Mouse (Mus musculus) olfactory bulb, adult 2 months (tissue): ENCODE data around the gene Kcnj6. TPM values are rescaled to one million over a fixed set of nuclear protein-coding genes. Genes with fewer than 3 reads are reported as not detected.
A peak's percentile ranks its signal among the peaks of the same experiment; 100 is the strongest.

ENCODE experiments used
- H3K27ac ChIP-seq: fragments of 200-500 bp; 2 replicates; pipeline ENCODE4 v1.5.1; 2012; ENCODE audit warnings: low read depth, low read length; ENCODE audit not compliant: insufficient read depth
- H3K4me1 ChIP-seq: fragments of 200-500 bp; 2 replicates; pipeline ENCODE4 v1.6.1; 2012; ENCODE audit warnings: low read length; ENCODE audit not compliant: control insufficient read depth, insufficient read depth
- H3K4me3 ChIP-seq: fragments of 200-500 bp; 2 replicates; pipeline ENCODE4 v1.5.1; 2012; ENCODE audit warnings: mild to moderate bottlenecking, low read depth, low read length, moderate library complexity; ENCODE audit not compliant: insufficient read depth
- CTCF ChIP-seq: fragments of 200-500 bp; IDR thresholded peaks from 2 replicates; pipeline ENCODE4 v1.5.1; 2012; ENCODE audit warnings: low read depth, mild to moderate bottlenecking, low read length, moderate library complexity; ENCODE audit not compliant: insufficient read depth
- POLR2A ChIP-seq: fragments of 200-500 bp; IDR thresholded peaks from 2 replicates; pipeline ENCODE4 v1.6.1; 2012; ENCODE audit warnings: mild to moderate bottlenecking, low read depth, low read length, moderate library complexity; ENCODE audit not compliant: insufficient read depth
- WGBS: fragments of 180-500 bp; shearing (Covaris S2); methylation state at CpG from one replicate; pipeline ENCODE4 v1.1.7; 2018; 5-methylcytosine and 5-hydroxymethylcytosine counted together
- polyA plus RNA-seq: library from polyadenylated mRNA; stranded (reverse); fragments of >200 nt; gene quantifications from 2 replicates; pipeline ENCODE4 v1.2.4, GENCODE M21; 2012; ENCODE audit warnings: low replicate concordance; ENCODE audit not compliant: missing spikeins, insufficient read depth, insufficient read length

The Kcnj6 gene
- polyA plus RNA-seq, 1 experiment, result not detected

DNA sequence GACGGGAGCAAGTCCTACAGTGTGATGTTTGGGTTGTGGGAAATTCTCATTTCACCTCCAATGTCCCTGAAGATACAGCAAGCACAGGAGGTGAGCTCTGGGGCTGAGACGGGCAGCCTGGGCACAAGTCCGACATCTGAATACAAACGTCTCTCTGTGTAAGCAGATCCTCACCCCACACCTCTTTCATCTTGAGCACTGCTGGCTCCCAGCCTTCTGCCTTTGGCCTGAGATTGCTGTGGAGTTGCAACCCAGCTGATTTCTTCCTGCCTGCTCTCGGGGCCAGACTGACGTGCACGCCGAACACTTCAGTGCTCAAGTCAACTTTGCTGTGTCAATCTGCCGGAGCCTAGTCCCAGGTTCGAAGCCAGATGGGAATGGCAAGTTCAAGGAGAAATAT is 244.7 kb downstream of the Kcnj6 start:
- WGBS, result 62% methylated on average over 10 of the region's 10 CpGs
- no peak overlapping the region for H3K27ac ChIP-seq
- H3K4me1 ChIP-seq, result peaks cover 12% of the 10 kb centered on the region

GRCm38 (mm10) chr16:94745016-94745415 is 252.5 kb downstream of the Kcnj6 start:
- H3K27ac ChIP-seq, result no peak overlapping the region
- 60% methylated on average over 9 of the region's 9 CpGs for WGBS
- TF ChIP-seq POLR2A (no peak), CTCF (no peak)

More for the DNA sequence above, 244.7 kb downstream of the Kcnj6 start:
- no peak for TF ChIP-seq CTCF
- TF ChIP-seq POLR2A, result no peak
- H3K4me3 ChIP-seq, result no peak overlapping the region

DNA sequence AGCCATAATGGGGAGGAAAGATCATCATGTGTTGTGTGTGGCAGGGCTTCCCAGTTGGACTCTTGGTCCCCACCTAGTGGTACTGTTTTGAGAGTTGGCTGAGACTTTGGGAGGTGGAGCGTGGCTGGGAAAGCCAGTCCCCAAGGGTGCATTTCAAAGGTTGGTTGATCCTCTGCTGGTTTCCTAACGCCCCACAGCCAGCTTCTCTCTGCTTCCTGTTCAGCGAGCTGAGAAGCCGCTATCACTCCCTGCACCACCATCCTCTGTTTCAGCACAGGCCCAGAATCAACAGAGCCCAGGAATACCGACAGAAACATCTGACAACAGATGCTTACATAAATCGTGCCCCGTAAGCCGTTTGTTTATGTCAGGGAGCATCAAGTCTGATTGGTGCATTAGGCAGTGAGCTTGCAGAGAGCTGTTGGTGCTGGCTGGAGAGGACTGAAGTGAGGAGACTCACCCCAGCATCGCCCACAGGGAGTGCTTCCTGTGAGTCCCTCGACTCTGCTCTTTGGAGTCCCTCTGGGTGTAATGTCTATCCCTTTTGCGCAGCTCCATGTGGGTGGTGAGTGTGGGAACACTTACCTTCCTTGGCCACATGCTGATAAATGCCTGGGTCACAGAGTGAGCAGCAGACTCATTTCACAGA is 253.5 kb downstream of the Kcnj6 start:
- WGBS, result 6% methylated on average over 11 of the region's 11 CpGs
- TF ChIP-seq POLR2A (no peak), CTCF (no peak)
- H3K4me1 ChIP-seq, result peaks cover 8% of the 10 kb centered on the region
- peak overlapping the region; percentile 23; the same call in 1 of the 2 replicates for H3K27ac ChIP-seq
- peak overlapping the region; percentile 30 for H3K4me3 ChIP-seq

More at GRCm38 (mm10) chr16:94745016-94745415, 252.5 kb downstream of the Kcnj6 start:
- H3K4me3 ChIP-seq, result no peak overlapping the region
- peaks cover 8% of the 10 kb centered on the region for H3K4me1 ChIP-seq

DNA sequence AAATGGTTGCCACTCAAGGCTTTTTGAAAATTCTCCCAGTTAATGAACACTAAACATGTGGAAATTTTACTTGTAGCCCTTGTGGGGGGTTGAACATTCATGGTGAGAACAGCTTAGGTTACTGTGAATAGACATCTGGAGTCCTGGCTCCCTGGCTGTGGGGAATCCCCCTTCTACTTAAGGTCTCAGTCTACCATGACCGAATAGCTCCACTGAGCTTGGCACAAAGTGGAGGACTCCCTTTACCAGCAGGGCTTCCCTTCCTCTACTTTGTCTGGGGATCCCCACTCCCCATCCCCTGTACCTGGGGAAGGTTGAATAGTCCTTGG is 260.2 kb downstream of the Kcnj6 start:
- TF ChIP-seq POLR2A, result no peak
- no peak for TF ChIP-seq CTCF
- H3K27ac ChIP-seq, result no peak overlapping the region
- 59% methylated on average over 1 of the region's 1 CpGs for WGBS
- H3K4me1 ChIP-seq, result no peaks in the 10 kb centered on the region
- H3K4me3 ChIP-seq, result no peak overlapping the region

DNA sequence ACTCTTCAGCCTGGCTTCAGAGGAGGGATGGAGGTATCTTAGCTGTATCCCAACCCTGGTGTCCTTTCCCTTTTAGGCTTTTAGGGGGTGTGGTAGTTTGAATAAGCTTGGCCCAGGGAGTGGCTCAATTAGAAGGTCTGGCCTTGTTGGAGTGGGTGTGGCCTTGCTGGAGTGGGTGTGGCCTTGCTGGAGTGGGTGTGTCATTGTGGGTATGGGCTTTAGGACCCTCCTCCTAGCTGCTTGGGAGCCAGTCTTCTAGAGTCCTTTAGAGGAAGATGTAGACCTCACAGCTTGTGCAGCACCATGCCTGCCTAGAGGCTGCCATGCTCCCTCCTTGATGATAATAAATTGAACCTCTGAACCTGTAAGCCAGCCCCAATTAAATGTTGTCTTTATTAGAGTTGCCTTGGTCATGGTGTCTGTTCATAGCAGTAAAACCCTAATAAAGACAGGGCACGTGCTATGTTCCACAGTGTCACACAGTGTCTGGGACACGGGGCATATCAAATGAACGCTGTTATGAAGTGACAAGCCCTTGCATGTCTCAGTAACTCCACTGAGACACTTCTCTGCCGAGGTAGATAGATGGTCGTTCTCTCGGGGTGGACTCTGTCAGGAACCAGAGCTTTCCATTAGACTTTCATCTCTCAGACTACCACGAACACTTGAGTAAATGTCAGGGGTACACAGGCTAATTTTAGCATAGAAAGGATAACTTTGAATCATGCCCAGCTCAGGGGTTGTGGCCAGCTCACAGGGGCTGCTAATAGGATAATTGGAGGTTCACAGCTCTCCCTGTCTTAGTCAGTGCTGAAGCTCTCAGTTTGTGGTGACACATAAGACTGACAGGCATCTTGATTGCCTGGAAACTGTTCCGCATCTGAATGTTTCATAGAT is 260.8 kb downstream of the Kcnj6 start:
- no peak overlapping the region for H3K27ac ChIP-seq
- 84% methylated on average over 8 of the region's 8 CpGs for WGBS
- no peak overlapping the region for H3K4me3 ChIP-seq
- H3K4me1 ChIP-seq, result no peaks in the 10 kb centered on the region
- TF ChIP-seq CTCF (no peak), POLR2A (no peak)

- TF ChIP-seq POLR2A (no peak), CTCF (no peak)
- no peak overlapping the region for H3K4me3 ChIP-seq
- H3K27ac ChIP-seq, result no peak overlapping the region
- H3K4me1 ChIP-seq, result peaks cover 5% of the 10 kb centered on the region
- whole genome bisulfite sequencing, result 70% methylated on average over 3 of the region's 3 CpGs
Measured at GRCm38 (mm10) chr16:94735472-94735871, 262.0 kb downstream of the Kcnj6 start.

- no peak overlapping the region for H3K4me3 ChIP-seq
- 33% methylated on average over 12 of the region's 12 CpGs for WGBS
- H3K27ac ChIP-seq, result no peak overlapping the region
- TF ChIP-seq POLR2A (no peak), CTCF (no peak)
- H3K4me1 ChIP-seq, result peaks cover 5% of the 10 kb centered on the region
Measured at GRCm38 (mm10) chr16:94731027-94731426, 266.5 kb downstream of the Kcnj6 start.

GRCm38 (mm10) chr16:94729236-94729635 is 268.3 kb downstream of the Kcnj6 start:
- Histone ChIP-seq H3K4me1 (peaks cover 9% of the 10 kb centered on the region), H3K27ac (no peak overlapping the region), H3K4me3 (no peak overlapping the region)
- TF ChIP-seq CTCF (no peak), POLR2A (no peak)
- WGBS, result 91% methylated on average over 6 of the region's 6 CpGs

GRCm38 (mm10) chr16:94724747-94725211 is 272.7 kb downstream of the Kcnj6 start:
- 0% methylated on average over 18 of the region's 18 CpGs for WGBS
- Histone ChIP-seq H3K27ac (peak overlapping the region; percentile 95), H3K4me1 (peaks cover 31% of the 10 kb centered on the region), H3K4me3 (peak overlapping the region; percentile 62)
- no peak for TF ChIP-seq CTCF
- TF ChIP-seq POLR2A, result no peak
